Mouse (Mus musculus) ES-Bruce4 (cell line): ENCODE results near the gene Mst1.

Experiments
- CTCF ChIP-seq: IDR thresholded peaks from one replicate; pipeline ENCODE4 v1.8.1; 2011; ENCODE audit warnings: low read depth, low read length
- EP300 ChIP-seq: IDR thresholded peaks from 2 replicates; pipeline ENCODE4 v1.6.1; 2011; ENCODE audit warnings: low read depth, low read length; ENCODE audit not compliant: insufficient read depth
- POLR2A ChIP-seq: IDR thresholded peaks from one replicate; pipeline ENCODE4 v1.8.1; 2011; ENCODE audit warnings: low read length; ENCODE audit not compliant: insufficient read depth

- no peak for TF ChIP-seq EP300
- no peak for TF ChIP-seq CTCF
- no peak for TF ChIP-seq POLR2A
These were observed 35.2 kb downstream of the Mst1 start for GRCm38 (mm10) chr9:108115290-108116077.
